Mouse (Mus musculus) cerebellum, adult (tissue): ENCODE measurements around the gene Asb1.
A peak's percentile ranks its signal among the peaks of the same experiment; 100 is the strongest.

ENCODE experiments used
- ATAC-seq: cut with Nextera tagmentation; 2 replicates; pipeline ENCODE4 v1.9.2; 2017; ENCODE audit warnings: mild to moderate bottlenecking, moderate library complexity, mixed read lengths; ENCODE audit not compliant: insufficient number of reproducible peaks, low FRiP score, low TSS enrichment

The Asb1 gene

DNA sequence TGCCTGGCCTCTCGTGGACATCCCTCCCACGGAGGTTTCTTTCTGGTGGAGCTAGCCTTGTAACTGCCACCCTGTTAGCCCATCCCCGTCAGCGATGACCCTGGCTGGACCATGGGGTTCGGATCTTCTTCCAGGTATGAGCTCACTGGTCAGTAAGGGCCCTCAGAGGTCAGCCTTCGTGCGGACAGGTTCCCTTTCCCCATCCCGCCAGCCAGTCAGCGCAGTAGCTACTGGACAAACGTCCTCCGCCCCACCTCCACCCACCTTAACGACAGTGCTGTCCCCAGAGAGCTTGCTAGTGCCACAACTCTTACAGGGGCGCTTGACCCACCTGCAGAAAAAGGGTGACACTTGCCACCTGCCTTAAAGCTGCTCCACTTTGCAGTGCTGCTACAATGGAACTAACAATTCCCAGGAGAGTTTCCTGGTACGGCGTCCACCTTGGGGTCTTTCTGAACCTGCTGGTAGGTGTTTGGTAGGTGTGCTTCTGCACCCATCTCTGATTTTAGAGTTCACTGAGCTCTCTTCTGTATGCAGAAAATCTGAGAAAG, 773 bp downstream of the Asb1 start:
- ATAC-seq = no peak

DNA sequence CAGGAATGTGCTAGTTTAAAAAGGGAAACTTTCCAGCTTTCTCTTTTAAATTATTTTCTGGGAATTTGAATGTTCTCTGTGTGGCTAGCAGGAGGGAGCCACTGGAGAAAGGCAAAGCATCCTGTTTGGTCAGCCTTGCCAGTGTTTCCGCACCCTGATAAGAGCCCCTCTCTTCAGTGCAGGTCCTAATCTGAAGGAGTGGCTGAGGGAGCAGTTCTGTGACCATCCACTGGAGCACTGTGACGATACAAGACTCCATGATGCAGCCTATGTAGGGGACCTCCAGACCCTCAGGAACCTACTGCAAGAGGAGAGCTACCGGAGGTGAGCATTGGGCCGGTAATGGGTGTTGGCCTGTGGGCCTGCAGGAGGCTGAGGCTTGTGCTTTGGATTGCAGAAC, 3.6 kb downstream of the Asb1 start:
- no peak for ATAC-seq

DNA sequence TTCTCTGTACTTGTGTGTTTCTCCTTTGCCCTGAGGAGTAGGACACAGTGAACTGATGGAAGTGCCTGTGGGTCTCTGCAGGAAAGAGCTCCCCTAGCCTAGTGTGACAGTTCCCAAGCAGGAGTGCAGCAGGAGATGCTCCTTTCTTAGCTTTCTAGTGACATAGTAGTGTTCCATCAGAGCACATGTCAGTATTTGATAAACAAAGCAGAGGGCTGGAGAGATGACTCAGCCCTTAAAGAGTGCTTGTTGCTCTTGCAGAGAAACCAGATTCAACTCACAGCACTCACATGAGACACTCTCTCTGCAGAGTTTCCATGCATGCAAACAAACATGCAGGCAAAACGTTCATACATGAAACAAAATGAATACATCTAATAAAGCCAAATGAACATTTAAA, 4.9 kb downstream of the Asb1 start:
- ATAC-seq = no peak

DNA sequence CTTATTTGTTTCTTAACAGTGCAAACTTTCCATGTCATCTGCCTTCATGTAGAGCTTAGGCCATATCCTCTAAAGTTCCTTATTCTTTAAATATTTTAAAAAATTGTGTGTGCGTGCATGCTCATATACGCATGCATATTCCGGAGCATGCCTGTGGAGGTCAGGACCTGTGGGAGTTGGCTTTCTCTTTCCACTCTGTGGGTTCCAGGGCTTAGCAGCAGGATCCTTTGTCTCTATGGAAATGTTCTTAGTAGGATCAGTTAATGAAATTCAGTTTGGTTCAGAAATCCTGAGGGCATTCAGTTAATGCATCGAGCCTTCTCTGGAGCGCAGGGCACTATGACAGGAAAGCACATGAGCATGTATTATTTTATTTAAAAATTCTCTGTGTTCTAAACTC, 7.2 kb downstream of the Asb1 start:
- no peak for ATAC-seq

DNA sequence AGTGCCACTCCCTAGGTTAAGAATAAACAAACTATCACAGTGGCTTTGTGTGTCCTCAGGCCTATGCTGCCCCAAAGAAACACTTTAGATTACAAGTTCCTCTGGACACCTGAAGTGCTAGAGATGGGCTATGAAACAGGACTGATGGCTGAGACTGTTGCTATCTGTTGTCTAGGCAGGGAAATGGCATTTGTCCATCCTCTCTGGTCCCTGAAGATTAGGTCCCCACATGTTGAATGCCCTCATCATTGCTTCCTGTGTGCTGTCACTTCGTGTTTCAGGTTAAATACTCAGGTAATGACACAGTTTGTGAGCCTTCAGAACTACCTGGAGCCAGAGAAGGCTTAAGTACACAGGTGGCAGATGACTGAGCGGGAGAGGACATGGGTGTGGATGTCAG, 8.7 kb downstream of the Asb1 start:
- no peak for ATAC-seq

DNA sequence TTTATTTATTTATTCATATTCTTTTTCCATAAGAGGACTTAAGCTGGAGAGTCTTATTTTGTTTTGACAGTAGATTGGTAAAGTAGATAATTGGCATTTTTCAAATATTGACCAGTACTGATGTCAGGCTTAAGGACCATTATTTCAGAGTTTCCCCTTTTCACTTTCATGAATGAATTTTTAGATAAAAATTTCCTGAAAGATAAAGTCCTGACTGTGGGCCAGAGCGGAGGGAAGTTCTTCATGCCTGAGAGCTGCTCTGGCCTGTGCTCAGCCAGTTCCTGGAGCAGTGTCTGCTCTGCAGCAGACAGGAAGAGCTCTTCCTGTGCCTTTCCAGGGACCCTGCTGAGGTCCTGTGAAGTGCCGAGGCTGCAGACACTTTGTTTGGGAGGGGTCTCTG, 16.8 kb downstream of the Asb1 start:
- ATAC-seq = no peak

DNA sequence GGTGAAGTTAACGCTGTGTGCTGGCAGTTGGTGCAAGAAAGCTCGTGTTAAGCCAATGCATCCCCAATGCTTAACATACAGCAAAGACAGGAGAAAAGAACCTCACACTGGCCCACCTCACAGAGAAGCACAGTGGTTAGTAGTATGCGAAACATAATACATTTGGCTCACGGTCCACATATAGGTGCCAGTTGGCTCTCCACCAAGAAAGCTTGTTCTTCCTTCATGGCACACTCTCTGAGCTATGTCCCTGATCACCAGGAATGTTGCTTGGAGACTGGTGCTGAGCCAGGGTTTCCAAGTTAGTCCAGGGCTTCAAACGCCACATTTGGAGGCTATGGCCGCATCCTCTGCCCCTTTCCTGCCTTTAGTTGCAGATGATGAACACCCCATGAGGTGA, 20.9 kb downstream of the Asb1 start:
- no peak for ATAC-seq

DNA sequence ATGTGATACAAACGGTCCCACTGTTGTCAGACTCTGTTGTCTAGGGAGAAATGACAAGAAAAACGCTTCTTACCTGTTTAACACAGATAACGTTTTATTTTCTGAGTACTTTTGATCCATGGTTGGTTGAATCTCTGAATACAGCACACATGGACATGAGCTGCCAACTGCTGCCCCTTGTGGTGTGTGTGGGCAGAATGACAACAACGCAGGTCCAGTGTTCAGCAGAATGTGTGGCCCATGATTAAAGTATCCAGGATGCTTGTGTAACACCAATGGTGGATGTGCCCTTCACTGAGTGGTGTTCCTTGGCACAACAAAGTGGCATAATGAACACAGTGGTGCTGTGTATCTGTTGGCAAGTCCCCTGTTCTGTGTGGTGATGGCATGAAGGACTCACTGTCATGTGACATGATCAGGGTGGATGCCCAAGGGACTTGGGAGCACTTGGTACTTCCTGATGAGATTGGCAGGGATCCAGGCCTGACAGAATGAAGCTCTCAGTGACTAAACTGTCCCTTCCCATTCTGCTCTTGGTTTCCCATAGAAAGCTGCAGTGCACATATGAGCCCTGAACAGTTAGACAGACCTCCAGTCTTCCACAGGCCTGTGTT, 22.7 kb downstream of the Asb1 start:
- ATAC-seq = no peak

DNA sequence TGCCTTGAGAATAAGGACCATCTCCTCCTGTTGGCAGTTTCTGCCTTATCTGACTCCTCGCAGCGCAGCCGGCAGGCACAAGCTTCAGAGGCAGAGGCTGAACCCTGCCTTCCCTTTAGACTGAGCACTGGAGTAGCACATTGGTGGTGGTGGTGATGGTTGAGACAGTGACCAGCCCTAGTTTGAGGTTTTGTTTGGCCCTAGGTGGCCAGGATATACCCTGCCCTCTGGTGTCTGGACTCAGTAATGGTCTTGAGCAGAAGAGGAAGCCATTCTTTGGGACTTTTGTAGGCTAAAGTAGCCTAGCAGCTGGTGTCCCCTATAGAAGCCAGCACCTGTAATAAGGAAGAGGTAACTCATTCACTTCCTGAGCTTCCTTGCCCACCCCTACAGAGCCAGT, 23.7 kb downstream of the Asb1 start:
- ATAC-seq = no peak

DNA sequence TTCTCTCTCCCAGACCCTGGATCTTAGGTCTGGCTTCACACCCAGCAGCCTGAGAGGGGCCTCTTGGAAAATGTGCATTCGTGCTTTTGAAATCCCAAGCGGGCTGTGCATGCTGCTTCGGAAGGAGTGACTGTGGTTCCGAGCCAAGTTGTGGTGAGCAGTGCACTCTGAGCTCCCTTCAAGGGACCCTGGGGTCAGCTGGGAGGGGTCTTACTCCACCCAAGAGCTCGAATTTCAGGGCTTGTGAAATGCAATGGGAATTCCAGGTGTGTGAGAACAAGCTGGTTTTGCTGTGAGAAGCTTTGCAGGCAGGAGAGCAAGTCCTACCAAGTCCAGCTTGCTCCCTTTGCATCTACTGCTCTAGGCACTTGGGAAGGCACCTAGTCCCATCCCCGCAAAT, 24.3 kb downstream of the Asb1 start:
- ATAC-seq = no peak

DNA sequence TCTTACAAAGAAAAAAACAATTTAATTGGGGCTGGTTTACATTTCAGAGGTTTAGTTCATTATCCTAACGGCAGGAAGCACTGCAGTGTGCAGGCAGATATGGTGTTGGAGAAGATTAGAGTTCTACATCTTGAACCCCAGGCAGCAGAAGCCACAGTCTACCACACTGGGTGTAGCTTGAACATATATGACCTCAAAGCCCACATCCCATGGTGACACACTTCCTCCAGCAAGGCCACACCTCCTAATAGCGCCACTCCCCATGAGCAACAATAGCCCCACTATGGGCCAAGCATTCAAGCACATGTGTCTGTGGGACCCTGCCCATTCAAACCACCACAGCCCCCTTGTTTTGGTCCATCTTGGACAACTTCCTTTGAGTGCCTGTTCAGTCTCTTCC, 26.9 kb downstream of the Asb1 start:
- no peak for ATAC-seq

DNA sequence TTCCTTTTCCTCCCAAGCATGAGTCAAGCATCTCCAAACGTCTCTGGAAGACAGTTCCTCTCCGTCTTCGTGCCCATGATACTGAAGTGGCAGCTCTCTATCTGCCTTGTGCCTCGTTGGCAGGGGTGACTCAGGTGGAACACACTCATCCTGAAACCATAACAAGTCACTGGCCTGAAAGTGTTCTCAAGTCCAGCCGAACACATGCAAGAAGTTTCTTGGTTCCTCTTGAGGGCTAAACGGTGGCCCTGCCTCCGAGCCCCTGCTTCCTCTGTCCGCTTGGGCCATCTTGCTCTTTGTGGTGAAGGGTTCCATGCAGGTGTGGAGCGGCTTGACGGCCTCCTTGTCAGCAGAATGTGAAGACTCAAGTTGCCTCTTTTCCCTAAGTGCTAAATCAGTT, 32.1 kb downstream of the Asb1 start:
- no peak for ATAC-seq

DNA sequence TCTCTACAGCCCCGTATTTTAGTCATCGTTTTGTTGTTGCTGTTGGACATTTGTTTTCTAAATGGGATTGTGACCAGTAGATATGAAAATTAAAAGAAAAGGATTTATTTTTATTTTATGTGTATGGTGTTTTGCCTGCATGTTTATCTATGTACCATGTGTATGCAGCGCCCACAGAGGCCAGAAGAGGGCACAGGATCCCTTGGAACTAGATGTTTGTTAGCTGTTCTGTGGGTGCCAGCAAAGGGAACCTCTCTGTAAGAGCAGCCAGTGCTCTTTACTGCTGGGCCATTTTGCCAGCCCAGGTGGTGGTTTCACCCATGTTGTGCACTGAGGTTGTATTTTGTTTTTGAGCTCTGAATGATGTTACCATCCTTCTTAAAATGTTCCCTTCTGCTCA, 33.9 kb downstream of the Asb1 start:
- ATAC-seq = no peak

DNA sequence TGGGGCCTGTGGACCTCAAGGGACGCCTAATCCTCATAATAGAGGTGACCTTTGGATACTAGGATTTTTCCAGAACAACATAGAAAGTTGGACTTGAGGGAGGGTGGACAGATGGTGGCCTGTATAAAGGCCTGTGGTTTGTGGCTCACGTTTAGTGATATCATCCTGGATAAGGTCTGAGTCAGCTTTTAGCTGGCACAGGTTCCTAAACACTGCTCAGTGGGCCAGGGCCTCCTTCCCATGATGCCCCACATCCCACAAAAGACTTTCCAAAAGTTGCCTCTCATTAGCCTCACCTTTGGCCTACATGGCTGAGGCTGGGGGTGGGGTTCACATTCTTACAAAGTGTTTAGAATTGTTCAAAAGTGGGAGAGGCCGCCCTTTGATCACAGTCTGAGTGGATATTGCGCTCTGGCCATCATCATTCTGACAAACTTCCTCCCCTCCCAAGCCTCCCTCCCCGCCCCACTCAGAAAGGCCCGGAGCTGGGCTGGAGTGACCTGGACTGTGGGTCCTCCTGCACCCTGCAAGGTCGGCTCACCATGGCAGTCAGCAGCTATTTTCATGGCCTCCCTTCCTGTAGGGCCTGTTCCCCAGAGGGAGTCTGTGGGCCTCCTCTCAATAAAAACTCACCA, 37.7 kb downstream of the Asb1 start:
- no peak for ATAC-seq

DNA sequence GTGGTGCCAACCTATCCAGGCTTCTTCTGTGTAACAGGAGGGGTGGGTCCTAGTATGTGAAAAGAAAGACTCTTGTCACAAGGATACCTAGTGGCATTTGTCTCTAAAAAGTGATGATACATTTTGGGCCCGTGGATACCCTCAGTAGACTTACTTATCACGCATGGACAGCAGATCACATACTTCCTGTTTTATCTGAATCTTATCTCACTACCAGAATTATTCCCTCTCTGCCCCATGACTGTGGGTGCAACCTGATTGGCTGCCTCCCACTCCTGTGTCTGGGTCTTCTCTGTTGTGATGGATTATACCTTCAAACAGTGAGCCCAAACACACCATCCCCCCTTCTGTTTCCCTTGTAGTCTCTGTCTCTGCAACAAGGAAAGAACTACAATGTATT, 40.2 kb downstream of the Asb1 start:
- no peak for ATAC-seq

DNA sequence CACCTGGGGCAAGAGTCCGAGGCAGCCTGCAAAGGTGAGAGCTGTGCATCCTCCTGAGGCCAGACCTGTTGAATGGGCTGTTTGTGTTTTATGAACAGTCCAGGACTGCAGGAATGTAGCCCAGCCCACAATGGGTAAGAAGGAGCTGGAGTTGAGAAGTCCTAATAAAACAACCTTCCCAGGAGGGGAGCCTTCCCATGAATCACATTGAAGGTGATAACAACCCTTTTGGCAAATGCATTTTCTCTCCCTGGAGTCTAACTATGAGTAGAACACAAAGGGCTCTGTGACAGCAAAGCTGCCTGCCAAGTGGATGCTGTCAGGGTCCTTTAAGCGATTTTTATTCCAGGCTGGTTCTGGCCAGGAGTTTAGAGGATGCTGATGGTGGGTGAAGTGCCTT, 40.9 kb downstream of the Asb1 start:
- no peak for ATAC-seq

DNA sequence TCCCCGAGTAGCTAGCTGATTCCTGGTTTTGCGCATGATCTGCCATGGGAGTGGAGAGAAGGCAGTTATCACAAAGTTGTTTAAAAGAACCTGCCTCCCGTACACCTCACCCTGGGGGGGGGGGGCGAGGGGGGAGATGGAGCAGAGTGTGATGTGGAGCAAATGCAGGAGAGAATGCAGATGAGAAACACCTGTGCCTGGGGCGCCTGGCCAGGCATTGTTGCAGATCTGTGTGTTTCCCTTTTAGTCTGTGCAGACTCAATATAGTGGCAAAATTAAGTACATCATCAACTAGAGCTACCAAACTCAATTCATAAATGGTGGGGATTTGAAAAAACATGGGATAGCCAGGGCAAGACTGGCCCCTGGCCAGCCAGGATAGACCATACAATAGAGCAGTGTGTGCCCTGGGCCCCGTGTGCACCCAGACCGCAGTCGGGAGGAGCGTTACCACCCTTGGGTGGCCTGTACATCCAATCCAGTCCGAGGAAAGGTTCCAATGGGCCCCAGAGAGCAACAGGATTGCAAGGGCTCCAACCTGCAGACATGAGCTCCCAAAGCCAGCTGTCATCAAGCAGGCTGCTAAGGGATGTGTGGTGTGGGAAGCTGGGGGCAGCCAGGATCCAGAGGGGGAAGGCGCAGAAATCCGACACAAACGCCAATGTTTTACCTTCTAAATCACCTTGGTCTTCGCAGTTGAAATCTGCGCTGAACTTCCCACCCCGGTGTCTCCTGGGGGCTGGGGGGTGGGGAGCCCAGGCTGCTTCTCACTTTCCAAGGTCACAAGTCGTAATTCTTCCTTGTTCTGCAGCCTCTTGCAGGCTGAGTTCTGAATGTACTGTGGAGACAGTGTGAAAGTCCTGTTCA, 44.9 kb downstream of the Asb1 start:
- ATAC-seq = no peak

DNA sequence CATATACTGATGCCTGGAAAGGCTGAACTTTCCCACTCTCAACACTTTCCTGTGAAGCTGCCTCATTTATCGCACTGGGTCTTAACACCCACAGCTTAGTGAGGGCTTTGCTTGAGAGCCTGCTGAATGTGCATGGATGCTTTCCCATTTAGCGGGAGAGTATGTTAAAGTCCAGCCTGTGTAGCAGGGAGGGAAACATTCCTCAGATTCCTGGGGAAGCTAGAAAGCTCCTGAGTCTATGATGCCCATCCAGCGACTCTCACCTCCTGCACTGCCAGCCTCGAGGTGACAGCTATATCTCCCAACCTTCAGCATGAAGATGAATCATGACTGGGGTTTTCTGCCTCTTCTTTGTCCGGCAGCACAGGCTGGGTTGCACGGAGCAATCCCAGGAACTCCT, 49.4 kb downstream of the Asb1 start:
- ATAC-seq = no peak

DNA sequence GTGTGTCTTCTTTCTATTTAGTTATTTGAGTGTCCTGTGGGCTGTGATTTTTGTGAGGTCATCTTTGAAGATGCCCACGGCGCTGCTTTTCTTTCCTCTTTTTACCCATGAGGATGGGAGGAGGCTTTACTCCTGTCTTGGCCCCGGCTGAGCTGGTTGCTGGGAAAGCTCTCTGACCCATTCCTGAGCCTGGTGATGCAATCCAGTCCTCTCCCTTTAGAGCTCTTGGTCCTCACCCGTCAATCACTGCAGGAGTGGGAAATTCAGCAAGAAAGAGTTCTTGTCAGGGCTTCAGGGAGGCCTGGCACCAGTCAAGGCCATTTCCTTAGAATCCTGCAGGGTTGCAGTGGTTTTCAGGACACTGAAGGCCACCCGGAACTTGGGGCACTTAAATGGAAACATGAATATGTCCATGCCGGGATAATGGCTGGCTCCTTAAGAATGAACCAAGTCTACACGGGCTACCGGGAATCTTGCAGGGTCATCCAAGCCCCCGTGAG, 55.2 kb downstream of the Asb1 start:
- ATAC-seq = no peak

DNA sequence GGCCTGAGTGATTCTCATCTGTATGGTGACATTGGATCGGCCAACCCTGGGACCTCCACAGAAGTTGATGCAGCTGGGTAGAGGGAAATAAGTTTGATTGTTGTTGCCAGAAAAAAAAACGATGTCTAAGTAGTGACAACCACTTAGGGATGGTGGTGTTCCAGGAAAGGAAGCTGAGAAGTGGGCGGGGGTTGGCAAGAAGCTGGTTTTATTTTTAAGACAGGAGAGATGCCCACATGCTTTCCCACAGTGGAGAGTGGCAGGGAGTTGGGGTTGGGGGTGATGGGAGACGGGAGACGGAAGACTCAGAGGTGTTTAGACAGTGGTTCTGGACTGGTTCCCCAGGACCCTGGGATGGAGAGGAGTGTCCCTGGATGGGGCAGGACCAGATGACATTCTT, 57.3 kb downstream of the Asb1 start:
- ATAC-seq = no peak

DNA sequence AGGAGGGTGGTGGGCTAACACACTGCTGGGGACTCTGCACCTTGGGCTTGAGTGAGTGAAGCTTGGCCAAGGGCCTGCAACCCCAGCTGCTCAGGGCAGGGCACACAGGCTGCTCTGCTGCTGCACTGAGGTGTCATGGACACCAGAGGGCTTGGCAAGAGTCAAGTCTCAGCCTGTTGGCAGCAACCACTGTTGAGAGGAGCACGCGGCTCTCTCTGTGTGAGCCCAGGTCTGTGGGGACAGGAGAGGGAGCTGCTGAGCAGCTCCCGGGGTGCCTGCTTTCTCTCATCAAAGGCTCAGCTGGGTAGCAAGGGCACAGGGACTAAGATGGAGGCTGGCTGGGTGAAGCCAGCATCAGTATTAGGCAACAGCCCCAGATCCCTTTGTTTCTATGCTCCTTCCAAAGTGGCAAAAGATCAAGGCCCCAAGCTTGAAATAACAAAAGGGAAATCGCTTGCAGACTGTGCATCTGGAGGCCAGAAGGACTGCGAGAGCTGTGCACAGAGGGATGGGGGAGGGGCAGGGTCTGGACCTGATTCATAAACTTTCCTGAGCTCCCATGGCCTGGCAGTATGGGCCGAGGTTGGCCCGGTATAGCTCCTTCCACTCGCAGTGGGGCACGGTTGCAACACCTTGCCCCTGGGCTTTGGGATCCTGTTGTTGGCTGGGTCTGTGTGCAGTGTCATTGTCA, 60.5 kb downstream of the Asb1 start:
- ATAC-seq = peak; percentile 69
